Mouse (Mus musculus) left cerebral cortex, postnatal 14 days (tissue): ENCODE measurements around the gene Csrp1. TPM values are rescaled to one million over a fixed set of nuclear protein-coding genes. Genes with fewer than 3 reads are reported as not detected.
A peak's percentile ranks its signal among the peaks of the same experiment; 100 is the strongest.

Experiments
- DNase-seq, 2 experiments: peaks; one replicate each; pipeline ENCODE4 v3.0.0; 2021 to 2022; ENCODE audit warnings: low spot score in 2 of 2, mixed read lengths in 1 of 2
- intact Hi-C: fragments of 180-260 bp; cut with DNase I; formaldehyde crosslinking; loops from one replicate; pipeline ENCODE4 v1.15.1; 2025
- total RNA-seq, 2 experiments: library from RNA; stranded (reverse); gene quantifications; 2 replicates each; pipeline ENCODE4 v1.2.3; 2021

Csrp1 gene
- total RNA-seq, 2 experiments from 2014 or later = 133 to 136 TPM

DNA sequence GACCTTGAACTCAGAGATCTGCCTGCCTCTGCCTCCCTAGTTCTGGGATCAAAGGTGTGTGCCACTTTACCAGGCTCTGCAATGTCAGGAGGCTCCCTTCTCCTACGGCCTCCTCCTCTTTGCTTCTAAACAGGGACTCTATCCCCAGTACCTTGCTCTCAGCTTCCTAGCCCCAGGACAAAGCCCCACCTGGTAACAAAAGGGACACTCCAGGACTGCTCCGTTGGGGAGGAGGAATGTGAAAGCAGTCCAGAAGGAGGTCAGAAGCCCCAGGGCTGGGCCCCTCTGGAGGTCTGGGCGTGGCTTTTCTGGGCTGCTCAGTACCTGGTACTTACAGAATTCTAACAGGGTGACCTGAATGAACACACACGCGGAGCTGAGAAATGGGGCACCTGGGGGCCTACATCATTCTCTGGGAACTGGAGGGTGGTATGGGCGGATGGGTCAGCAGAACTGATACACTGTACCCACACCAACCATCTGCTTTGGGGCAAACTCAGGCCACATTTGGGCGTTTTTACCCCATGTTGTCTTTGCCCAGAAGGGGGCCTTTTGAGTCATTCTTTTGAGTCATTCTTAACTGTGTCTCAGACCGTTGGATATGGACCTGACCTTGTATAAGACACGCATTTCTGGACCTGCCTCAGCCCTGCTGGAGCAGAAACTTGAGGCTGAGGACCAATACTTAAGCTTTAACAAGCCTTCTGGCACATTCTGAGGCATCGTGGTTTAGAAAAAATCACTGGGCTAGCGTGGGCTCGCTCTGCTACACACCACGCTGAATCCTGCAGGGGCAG lies 72.5 kb downstream of the Csrp1 start:
- intact Hi-C loops = no loop called here
- no peak for DNase-seq

DNA sequence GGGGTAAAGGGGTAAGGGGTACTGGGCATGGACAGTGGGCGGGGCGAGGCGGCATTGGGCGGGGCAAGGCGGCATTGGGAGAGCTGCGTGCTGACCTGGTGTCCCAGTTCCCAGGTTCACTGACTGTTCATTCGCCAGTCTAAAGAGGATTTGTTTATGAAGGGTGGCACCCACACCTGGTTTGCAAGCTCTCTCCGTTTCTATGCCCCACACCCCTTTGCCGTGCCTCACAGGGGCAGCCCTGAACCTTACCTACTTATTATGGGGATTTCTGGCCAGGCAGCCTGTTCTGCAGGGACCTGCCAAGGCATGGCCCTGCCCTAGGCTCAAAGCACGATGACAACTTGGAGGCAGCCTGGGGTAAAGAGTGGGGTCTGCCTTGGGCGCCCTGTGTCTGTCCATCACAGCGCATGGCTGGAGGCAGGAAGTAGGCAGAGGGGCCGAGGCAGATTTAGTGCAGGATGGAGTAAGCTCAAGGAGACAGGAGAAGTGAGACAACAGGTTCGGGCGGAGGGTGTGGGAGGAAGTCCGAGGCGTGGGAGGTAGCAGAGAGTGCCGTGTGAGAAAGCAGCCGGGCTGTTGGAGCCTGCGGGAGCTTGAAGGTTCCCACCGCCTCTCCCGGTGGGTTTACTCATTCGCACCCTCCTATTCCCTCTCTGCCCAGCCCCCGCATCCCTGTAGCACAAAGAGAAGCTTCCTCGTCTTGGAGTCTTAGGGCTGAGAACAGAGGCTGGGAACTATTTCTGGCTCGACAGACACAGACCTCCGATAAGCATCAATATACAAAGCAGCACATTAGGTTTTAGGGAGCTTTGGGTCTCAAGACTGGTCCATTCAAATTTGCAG lies 73.7 kb downstream of the Csrp1 start:
- peak; percentile 71 to 85 for DNase-seq

GRCm38 (mm10) chr1:135794216-135795134 lies 74.6 kb downstream of the Csrp1 start:
- intact Hi-C loops = no loop called here
- no peak for DNase-seq

More for the DNA sequence above, 73.7 kb downstream of the Csrp1 start:
- intact Hi-C loops = no loop called here

DNA sequence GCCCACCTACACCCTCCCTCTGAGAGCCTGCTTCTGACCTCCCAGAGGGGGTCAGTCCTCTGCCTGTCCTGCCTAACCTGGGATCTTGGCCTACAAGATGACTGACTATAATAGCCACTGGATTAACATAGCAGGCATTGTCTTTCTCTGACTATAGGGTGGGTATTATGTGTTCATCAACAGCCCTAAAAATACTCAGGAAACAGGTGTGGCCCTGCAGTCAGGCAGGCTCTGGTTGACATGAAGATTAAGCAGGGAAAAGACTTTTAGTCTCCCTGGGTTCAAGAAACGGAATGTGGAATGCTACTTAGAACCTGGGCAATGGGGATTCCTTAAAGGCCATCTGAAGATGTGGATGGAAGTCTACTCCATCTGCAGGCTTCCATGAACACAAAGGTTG lies 78.6 kb downstream of the Csrp1 start:
- no peak for DNase-seq
- intact Hi-C loops = no loop called here

GRCm38 (mm10) chr1:135799109-135799627 lies 79.3 kb downstream of the Csrp1 start:
- intact Hi-C loops = no loop called here
- DNase-seq = no peak

DNA sequence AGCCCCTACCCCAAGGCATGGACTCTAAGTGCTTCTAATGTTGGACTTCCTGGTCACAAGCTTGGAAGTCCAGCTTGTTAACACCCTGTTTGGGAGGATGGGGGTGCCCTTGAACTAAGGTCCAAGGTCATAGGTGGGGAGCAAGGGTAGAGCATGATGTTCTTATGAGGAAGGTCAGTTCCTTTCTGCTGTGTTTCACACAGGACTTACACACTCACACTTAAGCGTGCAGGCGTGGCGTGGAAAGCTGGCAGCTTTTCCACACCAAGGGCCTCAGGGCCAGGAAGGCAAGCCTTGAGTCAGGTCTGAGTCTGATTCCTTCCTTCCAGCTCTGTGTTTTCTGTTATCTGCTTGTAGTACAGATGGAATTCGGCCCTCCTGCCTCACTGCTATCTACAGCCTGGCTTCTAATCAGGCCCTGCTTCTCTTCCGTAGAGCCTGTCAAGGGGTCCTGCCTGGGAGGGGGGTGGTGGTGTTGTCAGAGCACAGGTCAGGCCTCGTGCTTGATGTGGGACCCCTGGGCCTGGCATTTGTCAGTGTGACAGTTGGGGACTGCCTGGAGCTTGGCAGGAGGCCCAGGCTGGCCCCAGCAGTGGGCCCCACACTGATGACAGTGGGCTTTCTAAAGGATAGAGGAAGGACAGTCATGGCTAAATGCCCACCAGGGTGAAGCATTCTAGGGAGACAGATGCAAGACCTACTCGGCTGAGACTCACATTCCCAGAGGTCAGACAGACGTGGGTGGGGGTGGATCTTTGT lies 80.5 kb downstream of the Csrp1 start:
- intact Hi-C loops = no loop called here
- DNase-seq = no peak

Other genes starting within 250 kb of the Csrp1 start
- 100 to 1,000 TPM; 146 to 161 TPM for gene Nav1, start 112.8 kb upstream of the Csrp1 start, total RNA-seq
- gene Phlda3, start 46.1 kb downstream of the Csrp1 start, total RNA-seq = 10 to 100 TPM; 15.0 to 16.6 TPM
- 1 to 10 TPM; 2.3 to 2.5 TPM for gene Tnni1, start 59.4 kb downstream of the Csrp1 start, total RNA-seq
- under 1 TPM; 0.61 to 0.64 TPM for gene Lad1, start 98.5 kb downstream of the Csrp1 start, total RNA-seq
- gene Tnnt2, start 116.3 kb downstream of the Csrp1 start, total RNA-seq = 1 to 10 TPM; 1.8 to 3.2 TPM
- under 1 TPM; 0.13 to 0.30 TPM for gene Pkp1, start 199.1 kb downstream of the Csrp1 start, total RNA-seq